Mouse (Mus musculus): Measurements from ENCODE around the gene Mcf2l.

Gene Mcf2l

DNA sequence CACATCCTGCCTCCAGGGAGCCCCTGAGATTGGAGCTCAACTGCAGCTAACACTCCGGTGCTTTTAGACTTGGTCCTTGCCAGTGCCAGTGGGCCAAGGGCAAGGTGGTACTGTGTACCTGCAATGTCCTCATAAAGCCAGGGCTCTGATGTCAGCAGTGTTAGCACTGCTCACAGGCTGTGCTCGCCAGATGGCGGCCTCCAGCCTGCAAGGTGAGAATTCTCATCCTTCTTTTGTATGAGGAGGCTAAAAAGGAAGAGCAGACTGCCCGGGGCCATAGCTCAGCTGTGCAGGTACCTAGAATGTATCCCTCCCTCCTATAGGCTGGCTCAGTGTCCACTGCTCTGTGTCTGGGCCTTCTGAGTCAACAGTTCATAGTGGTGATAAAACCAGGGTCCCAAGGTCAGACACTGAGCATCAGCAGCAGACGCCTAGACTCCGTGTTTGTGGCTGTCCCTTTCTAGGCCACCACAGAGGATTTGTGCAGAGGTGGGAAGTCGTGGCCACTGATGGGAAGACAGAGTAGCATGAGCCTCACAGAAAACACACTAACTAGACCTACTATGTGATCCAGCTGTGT lies 77.5 kb downstream of the Mcf2l start:
- DNase-seq (ENCODE audit: low read depth): no peak

DNA sequence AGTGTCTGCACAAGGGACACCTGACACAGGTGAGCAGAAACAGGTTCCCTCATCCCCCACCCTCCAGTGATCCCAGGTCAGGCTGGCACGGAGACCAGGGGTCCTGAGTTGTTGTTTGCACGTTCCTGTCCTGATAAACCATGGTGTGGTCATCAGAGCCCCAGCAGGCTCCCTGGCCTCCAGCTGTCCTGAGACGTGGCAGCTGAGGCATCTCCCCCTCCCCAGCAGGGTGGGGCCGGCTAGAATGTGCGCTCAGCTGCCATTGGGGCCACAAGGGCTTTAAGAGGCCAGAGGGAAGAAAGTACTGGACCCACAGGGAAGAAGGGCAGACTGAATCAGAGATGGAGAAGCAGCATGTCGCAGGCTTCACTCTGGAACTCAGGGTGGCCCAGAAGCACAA lies 79.1 kb downstream of the Mcf2l start:
- DNase-seq (ENCODE audit: low read depth): no peak

DNA sequence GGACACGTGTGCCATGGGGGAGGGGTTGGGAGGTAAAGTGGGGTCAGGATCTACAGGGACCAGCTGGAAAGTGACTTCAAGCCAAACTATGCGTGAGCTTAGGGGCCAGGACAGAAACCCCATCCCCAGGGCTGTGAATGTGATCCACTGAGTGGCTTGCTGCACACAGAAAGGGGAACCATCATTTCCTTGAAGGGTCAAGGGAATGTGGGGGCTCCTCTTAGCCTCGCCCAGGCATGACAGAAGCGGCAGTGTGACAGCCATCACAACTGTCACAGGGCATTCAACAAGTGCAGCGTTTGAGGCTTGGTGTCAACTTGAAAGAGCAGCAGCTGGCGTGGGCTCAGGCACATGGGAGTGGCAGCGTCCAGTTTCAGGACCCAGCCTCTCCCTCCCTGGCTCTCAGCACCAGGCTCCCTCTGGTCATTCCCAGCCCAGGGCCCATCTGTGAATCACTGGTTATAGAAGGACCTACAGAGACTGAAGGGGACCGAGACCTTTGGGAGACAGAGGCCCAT lies 81.8 kb downstream of the Mcf2l start:
- DNase-seq (ENCODE audit: low read depth): no peak

GRCm38 (mm10) chr8:12955880-12956279 lies 82.3 kb downstream of the Mcf2l start:
- DNase-seq (ENCODE audit: low read depth): no peak

DNA sequence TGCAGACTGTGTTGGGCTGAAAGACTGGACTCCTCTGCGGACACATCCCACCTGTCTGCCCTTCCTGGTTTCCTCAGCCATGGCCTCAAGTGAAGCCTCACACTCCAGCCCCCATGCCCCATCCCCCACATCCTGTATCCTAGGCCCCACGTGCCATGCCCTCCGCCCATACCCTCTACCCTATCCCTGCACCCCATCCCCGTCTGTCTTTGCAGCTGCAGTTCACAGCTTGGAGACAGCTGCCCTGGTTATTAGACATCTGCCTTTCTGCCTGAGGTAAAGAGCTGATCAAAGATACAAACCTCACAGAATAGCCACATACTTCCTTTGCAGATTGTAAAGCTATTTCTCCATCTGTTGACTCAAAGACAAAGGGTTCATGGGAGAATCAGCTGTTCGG lies 83.3 kb downstream of the Mcf2l start:
- DNase-seq (ENCODE audit: low read depth): no peak

DNA sequence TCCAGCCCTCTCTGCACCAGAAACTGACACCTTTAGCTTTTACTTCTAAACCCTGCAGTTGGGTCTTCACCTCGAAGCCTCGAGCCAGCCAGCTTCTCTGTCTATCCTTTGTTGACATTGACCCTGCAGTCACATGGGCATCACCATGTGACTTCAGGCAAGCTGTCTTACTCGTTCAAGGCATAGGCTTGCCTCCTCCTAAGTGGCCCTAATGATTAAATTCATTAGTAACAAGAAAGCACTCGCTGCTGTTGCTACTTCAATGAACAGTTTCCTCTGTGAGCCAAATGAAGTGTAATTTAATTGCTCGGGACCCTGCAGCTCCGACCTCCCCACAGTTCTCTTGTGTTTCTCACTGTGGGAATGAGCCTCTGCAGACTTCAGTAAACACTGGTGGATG lies 83.8 kb downstream of the Mcf2l start:
- no peak for DNase-seq (ENCODE audit: low read depth)

DNA sequence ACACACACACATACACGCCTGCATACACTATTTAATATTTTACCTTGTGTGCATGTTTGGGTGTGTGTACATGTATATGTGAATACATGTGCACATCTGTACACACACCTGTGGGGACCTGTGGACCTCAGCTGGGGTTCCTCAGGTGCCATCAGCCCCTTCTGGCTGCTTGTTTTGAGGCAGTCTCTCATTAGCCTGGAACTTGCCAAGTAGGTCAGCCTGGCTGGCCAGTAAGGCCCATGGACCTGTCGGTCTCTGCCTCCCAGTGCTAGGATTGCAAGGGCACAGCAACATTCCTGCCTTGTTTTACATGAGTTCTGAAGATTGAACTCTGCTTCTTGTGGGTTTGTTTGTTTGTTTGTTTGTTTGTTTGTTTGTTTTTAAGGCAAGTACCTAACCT lies 87.0 kb downstream of the Mcf2l start:
- DNase-seq (ENCODE audit: low read depth): no peak

- DNase-seq (ENCODE audit: low read depth): no peak
Measured at GRCm38 (mm10) chr8:12961211-12961610, 87.6 kb downstream of the Mcf2l start.

GRCm38 (mm10) chr8:12961821-12962534 lies 88.4 kb downstream of the Mcf2l start:
- no peak for DNase-seq (ENCODE audit: low read depth)

DNA sequence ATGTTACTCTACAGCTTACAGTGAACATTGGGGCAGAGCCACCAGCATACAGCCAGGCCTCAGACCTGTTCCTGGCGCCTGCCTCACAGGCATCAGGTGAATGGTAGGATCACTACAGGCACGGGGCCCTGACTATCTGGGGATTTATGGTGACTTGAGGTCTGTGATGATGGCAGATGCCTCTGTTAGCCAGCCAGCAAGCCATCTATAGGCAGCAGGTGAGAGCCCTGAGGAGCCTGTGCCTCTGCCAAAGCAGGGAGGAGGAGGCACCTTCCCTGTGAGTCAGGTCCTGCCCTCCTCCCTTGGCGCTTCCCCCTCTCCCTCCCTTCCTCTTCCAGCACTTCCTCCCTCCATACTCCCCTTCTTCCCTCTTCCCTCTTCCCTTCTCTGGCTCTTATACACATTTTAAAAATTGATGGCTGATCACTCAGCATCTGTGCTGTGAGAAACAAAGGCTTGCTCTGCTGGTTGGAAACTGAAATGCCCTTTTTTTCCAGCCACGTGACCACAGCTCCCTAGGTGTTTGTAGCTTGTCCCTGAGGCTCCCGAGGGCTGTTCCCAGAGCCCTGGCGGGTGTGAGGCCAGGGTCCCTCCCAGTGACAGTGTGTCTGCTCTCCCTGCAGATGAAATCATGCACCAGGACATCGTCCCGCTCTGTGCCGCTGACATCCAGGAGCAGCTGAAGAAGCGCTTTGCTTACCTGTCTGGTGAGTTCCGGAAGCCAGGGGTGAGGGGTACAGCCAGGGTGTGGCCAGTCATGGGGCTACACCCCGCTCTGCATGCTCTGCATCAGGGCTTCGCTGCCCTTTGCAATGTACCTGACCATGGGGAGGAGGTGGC lies 89.2 kb downstream of the Mcf2l start:
- no peak for DNase-seq (ENCODE audit: low read depth)

- DNase-seq (ENCODE audit: low read depth): no peak
Measured at GRCm38 (mm10) chr8:12976290-12976689, 102.7 kb downstream of the Mcf2l start.

- DNase-seq (ENCODE audit: low read depth): no peak
Measured at GRCm38 (mm10) chr8:12976723-12977122, 103.1 kb downstream of the Mcf2l start.

- no peak for DNase-seq (ENCODE audit: low read depth)
Measured at GRCm38 (mm10) chr8:12977325-12977724, 103.7 kb downstream of the Mcf2l start.

- no peak for DNase-seq (ENCODE audit: low read depth)
Measured at GRCm38 (mm10) chr8:12978308-12978707, 104.7 kb downstream of the Mcf2l start.

- peak; percentile 71 for DNase-seq (ENCODE audit: low read depth)
Measured at GRCm38 (mm10) chr8:12978726-12979125, 105.1 kb downstream of the Mcf2l start.

DNA sequence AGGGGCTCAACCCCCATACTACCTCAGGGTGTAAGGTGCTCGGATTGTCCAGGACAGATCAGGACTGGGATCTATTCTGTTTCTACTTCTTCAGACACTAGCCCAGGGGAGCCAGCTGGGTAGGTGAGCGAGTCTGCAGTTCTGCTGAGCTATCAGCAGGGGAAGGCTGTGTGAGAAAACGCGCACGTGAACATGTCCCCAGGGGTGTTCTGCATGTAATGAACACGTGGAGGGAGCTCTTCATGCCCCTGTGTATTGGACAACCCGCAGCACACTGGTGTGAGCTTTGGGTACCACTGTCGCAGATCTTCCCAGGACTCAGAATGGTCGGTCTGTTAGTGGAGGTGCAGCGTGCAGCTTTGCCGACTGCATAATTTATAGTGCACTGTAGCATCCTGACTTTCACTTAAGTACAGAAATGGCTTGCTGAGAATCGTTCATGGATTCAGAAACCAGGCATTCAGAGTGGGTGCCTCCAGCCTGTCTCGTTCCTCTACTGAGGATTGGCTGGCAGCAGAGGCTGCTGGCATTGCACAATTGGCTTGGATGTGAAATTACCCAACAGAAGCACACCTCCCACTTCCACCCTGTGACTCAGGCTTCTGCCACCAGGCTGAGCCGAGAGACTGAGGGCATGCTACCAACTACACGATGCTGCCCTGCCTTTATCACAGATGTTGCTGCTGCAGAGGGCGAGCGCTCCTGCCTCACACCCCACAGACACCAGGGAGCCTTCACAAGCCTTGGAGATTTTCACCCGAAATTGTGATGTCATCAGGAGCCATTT lies 110.3 kb downstream of the Mcf2l start:
- DNase-seq (ENCODE audit: low read depth): no peak

DNA sequence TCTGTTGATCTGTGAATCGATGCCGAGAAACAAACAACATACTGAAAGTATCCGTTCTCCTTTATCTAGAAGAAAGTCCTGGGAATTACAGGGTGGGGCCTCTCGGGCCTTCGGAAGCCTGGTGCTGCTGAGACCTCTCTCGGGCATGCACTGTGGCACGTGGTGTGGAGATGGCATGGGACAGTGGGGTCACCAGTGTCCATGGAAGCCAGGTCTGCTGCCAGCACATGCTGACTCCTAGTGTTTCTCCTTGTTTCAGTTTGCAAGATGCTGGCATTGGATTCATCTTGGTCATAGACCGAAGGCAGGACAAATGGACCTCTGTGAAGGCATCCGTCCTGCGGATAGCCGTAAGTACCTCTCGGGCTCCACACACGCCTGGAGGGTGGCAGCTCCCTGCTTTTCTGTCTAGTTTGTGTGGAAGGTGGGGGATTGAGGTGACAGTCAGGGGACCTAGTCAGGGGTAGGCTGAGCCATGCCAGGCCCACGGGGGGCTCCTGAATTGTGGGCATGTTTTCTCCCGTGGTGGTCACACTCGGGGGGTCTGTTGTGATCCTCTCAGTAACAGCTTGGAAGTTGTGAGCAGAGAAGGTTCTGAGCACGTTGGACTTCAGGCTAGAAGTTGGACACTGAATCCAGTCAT lies 111.1 kb downstream of the Mcf2l start:
- DNase-seq (ENCODE audit: low read depth): no peak

DNA sequence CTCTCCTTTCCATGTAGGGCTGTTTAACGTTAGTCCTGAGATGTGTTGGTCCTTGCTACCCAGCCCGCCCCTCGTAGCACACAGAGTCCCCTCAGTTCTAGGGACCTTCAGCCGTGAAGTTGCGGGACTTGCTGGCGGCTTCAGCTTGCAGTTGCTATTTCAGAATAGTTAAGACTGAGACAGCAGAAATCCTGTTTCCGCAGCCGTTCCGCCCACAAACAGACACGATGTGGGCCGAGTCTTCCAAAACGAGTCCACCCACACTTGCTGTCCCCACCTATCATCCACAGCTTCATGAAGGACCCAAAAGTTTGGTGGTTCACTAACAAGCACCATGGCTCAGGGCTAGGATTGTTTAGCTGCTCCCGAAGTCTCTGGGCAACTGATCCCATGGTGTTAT lies 111.7 kb downstream of the Mcf2l start:
- DNase-seq (ENCODE audit: low read depth): no peak

- no peak for DNase-seq (ENCODE audit: low read depth)
Measured at GRCm38 (mm10) chr8:12987571-12987970, 114.0 kb downstream of the Mcf2l start.

GRCm38 (mm10) chr8:12988722-12989430 lies 115.3 kb downstream of the Mcf2l start:
- DNase-seq (ENCODE audit: low read depth): no peak

GRCm38 (mm10) chr8:12991411-12991810 lies 117.8 kb downstream of the Mcf2l start:
- DNase-seq (ENCODE audit: low read depth): no peak
